Mouse (Mus musculus) ovary, adult 18-20 months (tissue): ENCODE measurements around the gene Cux2.
"Not testable (repeated sequence)": the region's sequence is repeated elsewhere in the genome, so short reads cannot be mapped to it uniquely, and the experiment has no call there.

Source experiments
- DNase-seq: peaks from one replicate; pipeline ENCODE4 v3.0.0; 2022; ENCODE audit warnings: low spot score, mixed read lengths

Gene Cux2

DNA sequence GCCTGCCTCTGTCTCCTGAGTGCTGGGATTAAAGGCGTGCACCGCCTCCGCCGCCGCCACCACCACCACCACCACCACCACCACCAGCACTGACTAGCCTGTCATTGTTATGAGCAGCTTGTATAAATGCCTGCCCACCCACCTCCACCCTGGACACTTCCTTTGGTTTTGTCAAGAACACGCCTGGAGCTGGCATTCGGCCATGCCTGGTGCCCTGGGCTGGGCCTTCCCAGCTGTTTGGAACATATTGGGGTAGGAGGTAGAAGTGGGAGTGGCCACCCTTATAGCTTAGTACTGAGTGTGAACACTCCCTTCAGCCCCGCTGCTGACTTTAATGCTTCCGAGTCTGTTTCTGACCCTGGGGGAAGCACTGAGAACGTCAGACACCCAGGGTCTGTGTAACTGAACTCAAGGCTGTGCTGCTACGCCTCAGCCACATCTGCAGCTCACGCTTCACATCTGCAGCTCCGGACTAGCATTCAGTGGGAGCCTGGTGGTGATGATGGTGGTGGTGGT is 178.3 kb downstream of the Cux2 start:
- no peak for DNase-seq

GRCm38 (mm10) chr5:121870832-121871231 is 179.1 kb downstream of the Cux2 start:
- DNase-seq, result no peak

DNA sequence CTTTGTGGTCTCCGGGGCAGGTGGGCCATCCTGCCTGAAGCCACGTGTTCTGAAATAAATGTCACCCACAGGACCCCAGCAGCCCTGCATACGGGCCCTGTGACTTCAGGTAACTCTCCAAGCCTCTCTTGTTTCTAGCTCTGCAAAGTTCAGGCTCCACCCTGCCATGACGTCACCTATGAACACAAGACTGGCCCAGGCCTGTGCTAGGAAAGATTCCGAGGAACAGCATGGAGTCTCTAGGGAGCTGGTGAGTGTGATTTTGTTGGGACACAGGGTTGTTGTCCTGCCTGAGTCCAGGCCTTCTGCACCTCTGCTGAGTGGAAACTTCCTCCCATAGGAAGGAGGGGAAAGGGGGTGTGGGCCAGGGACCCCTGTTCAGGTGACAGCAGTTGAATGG is 181.9 kb downstream of the Cux2 start:
- DNase-seq, result no peak

- no peak for DNase-seq
Observed at GRCm38 (mm10) chr5:121864330-121864729, 185.6 kb downstream of the Cux2 start.

DNA sequence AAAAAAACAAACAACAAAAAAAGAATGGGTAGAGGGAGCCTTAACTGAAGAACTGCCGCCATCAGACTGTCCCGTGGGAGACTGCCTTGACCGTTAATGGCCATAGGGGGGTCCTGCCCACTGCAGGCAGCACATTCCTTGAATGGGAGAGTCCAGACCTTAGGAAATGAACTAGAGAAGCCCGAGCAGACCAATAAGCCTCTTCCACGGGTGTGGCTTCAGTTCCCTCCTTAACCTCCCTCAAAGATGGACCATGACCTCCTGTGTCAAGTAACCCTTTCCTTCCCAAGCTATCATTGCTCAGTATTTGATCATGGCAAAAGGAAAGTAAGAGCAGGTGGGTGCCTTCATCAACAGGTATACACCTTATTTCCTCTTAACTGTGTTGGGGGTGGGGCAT is 187.9 kb downstream of the Cux2 start:
- DNase-seq, result no peak

DNA sequence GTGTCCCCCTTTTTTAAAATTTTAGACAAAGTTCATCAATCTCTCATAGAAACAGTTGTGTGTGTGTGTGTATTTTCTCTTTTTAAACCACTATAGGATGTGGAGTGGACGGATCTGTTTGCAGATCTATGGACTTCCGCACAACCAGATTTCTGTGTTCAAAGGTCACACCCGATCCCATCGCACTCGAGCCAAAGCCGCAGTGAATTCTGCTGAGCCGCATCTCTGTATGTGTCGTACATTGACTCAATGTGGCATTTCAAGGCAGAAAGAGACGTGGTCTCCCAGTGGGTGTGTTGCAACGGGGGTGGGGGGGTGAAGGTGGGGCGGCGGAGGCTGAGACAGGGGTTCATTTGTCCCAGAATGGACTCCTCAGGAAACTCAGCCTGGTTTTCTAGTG is 191.5 kb downstream of the Cux2 start:
- no peak for DNase-seq

DNA sequence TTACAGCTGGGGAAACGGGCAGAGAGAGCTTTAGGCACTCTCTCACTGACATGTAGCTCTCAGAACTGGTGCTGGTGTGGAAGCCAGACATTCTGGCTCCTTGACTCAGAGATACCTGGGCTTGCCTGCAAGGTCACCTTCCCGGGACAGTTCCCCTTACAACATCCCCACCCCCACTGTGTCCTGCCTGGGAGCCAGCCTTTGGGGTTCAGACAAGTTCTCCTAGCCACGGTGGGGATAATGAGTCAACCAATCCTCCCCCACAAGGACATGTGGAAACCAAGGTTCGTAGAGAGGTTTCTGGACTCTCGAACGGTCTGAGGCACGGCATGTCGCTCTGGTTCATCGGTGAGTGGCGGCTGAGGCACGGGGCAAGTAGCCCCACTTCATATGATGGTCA is 193.2 kb downstream of the Cux2 start:
- no peak for DNase-seq

DNA sequence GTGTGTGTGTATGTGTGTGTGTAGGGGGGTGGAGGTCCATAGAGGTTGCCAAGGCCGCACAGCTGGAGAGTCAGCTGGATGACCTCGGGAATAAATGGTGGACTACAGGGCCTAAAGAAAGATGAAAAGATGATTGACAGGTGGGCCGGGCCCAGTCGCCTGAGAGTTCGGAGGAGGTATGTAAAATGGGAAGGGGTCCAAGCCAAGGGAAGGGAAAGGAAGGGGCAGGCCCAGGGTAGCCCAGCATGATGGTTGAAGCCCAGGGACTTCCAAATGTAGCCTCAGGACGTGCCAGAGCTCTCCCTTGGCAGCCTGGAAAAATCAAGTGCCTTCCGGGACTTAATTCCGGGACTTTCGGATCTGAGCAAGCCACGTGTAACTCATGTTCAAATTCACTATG is 195.1 kb downstream of the Cux2 start:
- DNase-seq, result no peak

- DNase-seq, result no peak
Observed at GRCm38 (mm10) chr5:121853368-121854051, 196.4 kb downstream of the Cux2 start.

DNA sequence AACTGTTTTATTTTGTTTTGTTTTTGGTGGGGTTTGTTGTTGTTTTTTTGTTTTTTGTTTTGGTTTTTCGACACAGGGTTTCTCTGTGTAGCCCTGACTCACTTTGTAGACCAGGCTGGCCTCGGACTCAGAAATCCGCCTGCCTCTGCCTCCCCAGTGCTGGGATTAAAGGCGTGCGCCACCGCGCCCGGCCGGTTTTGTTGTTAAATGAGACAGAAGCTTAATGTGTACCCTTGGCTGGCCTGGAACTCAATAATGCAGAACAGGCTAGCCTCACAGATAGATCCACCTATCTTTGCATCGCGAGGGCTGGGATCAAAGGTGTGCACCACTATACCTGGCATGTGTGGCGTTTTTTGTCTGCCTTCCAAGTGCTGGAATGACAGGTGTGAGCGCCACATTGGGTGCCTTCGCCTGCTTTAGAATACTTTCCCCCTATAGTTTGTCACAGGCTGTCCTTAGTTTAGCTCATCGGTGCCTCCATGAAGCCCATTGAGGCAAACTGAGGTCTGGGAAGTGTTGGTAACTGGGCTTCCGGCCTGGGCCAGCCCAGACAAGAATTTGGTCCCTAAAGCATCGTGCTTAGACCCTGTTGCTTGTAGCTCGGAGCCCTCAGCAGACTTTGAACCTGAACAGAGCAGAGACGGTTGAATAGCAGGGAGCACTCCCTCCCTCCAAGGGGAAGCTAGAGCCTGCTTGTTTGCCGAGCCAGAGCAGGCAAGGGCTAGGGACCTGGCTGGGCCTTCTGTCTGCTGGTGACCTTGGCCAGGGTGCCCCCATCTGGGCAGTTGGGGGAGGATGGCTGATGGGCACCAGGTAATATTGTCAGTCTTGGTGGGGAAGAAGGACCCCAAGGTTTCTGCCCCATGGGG is 200.2 kb downstream of the Cux2 start:
- no peak for DNase-seq

DNA sequence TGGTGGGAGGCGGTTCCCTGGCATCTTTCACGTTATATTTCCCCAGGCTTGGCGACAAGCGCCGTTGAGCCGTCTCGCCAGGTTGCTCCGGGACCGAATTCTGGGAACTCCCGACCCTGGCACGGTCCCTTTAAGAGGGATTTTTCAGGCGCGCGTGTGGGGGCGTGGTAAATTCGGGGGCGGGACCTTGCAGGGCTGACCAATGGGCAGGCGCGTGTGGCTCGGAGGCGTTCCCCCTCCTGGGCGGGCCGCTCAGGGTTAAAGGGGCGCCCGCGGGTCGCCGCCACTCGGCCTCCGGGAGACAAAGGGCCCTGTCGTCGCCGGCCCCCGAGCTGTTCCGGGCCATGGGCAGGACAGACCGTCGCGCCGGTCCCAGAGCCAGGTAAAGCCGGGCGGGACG is 201.2 kb downstream of the Cux2 start, which contains the start of gene Pheta1:
Gene Pheta1, plus strand, starts transcription at position 242 of the 400 bp plus-strand sequence.
- peak; percentile 88 for DNase-seq

GRCm38 (mm10) chr5:121848035-121848519 is 201.8 kb downstream of the Cux2 start:
- peak; percentile 43 for DNase-seq

GRCm38 (mm10) chr5:121847269-121847668 is 202.6 kb downstream of the Cux2 start:
- DNase-seq, result not testable (repeated sequence)

DNA sequence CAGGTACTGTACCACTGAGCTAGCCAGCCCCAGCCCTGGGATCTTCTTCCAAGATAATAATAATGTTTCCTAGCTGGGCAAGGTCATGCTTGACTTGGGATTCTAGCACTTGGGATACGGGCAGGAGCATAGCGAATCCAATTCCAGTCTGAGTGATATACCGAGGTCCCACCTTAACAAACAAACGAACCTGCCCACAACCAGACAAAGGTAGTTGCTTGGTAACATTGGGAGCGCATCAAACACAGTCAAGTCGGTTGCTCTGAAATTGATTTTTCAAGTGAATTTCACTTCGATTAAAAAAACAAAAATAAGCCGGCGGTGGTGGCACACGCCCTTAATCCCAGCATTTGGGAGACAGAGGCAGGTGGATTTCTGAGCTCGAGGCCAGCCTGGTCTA is 203.6 kb downstream of the Cux2 start:
- DNase-seq, result no peak

- no peak for DNase-seq
Observed at GRCm38 (mm10) chr5:121845361-121845760, 204.5 kb downstream of the Cux2 start.

DNA sequence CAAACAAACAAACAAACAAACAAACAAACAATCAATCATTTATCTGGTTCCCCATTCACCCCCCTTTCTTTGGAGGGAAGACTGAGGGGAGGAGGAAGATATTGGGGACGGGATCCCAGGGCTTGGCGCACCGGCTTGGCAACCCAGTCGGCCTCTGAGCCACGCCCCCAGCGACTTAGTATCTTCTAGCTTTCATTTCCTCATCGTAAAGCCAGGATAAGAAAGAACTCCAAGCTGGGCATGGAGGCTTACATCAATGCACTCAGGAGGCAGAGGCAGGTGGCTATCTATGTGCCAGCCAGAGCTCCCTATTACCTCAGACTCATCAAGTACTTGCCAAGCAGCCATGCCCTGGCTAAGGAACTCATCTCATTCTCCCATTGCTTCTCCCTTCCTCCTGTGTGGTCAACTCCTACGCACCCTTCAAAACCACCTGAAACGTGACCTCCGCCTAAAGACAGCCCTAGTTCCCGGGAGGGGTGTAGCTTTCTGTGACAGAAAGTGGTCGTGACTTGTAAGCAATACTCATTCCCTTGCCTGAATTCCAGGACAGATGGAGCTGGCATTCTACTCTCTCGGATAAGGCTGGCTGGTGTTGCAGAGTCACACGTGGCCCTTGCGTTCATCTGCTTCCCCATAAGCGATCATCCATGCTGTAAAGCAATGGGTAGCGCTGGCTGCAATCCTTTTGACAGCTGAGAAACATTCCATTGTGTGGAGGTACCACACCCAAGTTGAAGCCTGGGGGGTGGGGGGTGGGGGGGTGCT is 206.6 kb downstream of the Cux2 start:
- no peak for DNase-seq

DNA sequence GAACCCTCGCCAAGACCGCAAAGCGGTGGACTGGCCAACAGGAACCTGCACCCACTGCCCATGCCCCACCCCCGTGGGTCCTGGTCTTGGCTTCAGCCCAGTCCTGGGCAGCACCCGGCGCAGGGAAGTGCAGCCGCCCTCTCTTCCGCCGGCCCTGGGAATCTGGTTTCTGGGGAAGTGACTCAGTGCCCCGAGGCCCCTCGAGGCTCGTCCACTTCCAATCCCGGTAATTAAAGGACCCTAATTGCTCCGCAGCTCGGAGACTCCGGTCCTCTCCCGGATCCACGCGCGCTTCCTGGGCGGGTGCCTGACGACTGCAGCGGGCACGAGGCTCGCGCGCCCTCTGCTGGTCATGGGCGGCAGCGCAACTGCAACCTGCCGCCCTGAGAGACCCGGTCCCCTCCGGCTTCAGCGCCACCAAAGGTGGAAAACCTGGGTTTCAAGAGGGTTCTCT is 207.2 kb downstream of the Cux2 start:
- DNase-seq, result peak; percentile 54

- peak; percentile 47 for DNase-seq
Observed at GRCm38 (mm10) chr5:121841973-121842372, 207.9 kb downstream of the Cux2 start.

GRCm38 (mm10) chr5:121841516-121841915 is 208.4 kb downstream of the Cux2 start:
- no peak for DNase-seq

GRCm38 (mm10) chr5:121839128-121839473 is 210.8 kb downstream of the Cux2 start:
- DNase-seq, result no peak

- no peak for DNase-seq
Observed at GRCm38 (mm10) chr5:121838341-121839127, 211.4 kb downstream of the Cux2 start.
